Mouse (Mus musculus) neutrophil, adult 5-6 weeks (primary cell): ENCODE results near the gene Cdk14. TPM values are rescaled to one million over a fixed set of nuclear protein-coding genes. Genes with fewer than 3 reads are reported as not detected.

ENCODE experiments used
- ATAC-seq: fragments of 151-379, 151-347 bp; 2 replicates; pipeline ENCODE4 v1.8.0; 2017; ENCODE audit warnings: mild to moderate bottlenecking, moderate TSS enrichment; ENCODE audit not compliant: insufficient number of reproducible peaks, poor library complexity, low FRiP score, severe bottlenecking; ENCODE audit errors: extremely low read depth
- total RNA-seq: library from RNA; stranded (forward); fragments of 200-1000 nt; gene quantifications from 2 replicates; pipeline ENCODE4 v1.2.3, GENCODE M21; 2017

Cdk14 gene
- total RNA-seq, 1 experiment from 2014 or later, result 9.2 TPM

- no peak for ATAC-seq
Measured at GRCm38 (mm10) chr5:5283756-5284430, 136.2 kb downstream of the Cdk14 start.

DNA sequence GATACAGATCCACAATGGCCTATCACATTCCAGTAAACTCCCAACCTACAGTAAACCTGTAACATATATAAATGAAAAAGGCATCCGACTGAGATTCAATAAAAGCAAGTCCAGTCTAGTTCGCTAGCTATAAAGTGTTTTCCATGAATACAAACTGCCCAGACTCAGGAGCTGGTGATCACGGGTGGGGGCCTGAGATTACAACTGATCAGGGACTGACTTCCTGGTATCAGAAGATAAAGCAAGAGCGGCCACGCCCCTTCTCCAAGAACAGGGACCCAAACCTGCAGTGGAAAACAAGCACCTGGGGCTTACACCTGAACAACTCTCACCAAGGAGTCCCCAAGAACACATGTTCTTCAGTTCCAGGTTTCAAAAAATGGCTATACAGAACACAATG, 137.7 kb downstream of the Cdk14 start:
- no peak for ATAC-seq

GRCm38 (mm10) chr5:5275321-5275720, 144.8 kb downstream of the Cdk14 start:
- no peak for ATAC-seq

GRCm38 (mm10) chr5:5274318-5274717, 145.8 kb downstream of the Cdk14 start:
- ATAC-seq, result no peak

DNA sequence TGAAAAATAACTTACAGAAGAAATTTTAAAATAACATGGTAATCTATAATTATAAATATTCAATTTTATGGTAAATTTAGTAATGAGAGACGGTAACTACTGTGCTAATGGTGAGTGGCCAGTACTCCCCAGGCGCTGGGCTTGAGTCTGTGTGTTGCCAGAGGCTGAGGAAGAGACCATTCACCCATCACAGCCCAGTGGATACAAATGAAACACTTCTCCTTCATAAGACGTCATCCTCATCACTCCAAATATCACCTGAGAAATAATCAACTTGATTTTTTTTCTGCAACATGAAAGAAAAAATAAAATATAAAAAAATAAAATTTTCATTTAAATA, 153.4 kb downstream of the Cdk14 start:
- ATAC-seq, result no peak

GRCm38 (mm10) chr5:5265861-5266786, 154.0 kb downstream of the Cdk14 start:
- 0 out of 2 replicates have a peak, but pooled peaks have one; percentile 51 for ATAC-seq

DNA sequence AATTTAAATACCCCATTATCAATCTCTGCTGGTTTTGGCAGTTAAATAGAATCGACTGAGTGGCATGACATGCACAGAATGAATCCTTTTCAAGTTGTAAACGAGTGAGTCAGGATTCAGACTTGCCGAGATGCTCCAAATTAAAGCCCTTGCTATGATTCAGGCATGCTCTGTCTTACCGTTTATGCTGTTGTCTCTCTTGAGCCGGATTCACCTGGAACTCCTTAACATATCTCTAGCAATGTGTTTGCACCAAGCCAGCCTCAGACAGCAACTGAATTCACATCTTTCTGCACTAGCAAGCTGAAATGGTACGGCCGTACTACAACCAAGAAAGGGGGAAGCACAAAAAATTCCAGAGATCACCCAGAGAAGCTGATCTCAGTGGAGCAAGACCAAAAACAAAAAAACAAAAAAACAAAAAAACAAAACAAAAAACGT, 154.7 kb downstream of the Cdk14 start:
- no peak for ATAC-seq

GRCm38 (mm10) chr5:5264712-5265111, 155.4 kb downstream of the Cdk14 start:
- no peak for ATAC-seq

DNA sequence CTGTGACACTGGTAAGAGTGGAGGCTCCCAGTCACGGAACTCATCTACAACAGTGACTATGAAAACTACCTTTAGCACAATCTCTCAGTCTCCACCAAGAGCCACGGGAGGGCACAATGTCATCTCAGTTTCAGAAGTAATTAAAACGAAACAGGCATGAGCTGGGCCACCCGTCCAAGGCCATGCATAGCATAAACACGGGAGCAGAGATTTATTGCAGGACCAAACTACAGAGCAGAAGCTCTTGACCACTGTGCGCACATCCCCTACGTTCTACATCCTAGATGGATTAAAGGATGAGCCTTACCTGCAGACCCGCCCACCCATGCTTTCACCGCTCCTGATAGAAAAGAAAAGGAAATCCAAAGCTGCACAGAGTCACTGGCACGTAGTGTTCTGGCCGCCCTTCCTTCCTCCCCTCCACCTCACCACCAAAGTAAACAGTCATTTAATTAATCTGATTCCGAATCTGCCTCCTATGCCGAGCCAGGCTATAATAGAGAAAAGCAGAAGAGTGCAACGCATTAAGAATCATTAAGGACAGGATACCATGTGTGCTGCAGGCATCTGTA, 158.3 kb downstream of the Cdk14 start:
- no peak for ATAC-seq

- ATAC-seq, result no peak
Measured at GRCm38 (mm10) chr5:5260966-5261724, 159.0 kb downstream of the Cdk14 start.

GRCm38 (mm10) chr5:5260309-5260708, 159.8 kb downstream of the Cdk14 start:
- no peak for ATAC-seq

DNA sequence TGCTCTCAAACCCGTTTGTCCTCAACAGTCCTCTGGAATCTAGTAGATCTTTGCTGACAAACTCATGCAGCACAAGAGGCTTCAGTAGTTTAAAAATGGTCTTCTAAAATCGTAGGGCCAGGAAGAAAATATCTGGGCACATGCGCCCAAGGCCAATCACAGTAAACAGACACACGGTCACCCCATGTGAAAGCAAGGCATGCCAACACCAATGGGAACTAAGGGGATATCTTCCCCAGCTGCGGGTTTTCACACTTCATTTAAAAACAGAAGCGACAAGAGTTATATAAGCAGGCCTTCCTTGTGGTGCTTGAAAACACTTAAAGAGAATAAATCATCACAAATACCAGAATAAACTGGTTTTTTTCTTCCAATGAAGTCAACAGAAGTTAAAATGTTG, 165.7 kb downstream of the Cdk14 start:
- ATAC-seq, result no peak

- no peak for ATAC-seq
Measured at GRCm38 (mm10) chr5:5253177-5253576, 166.9 kb downstream of the Cdk14 start.

GRCm38 (mm10) chr5:5247671-5248070, 172.4 kb downstream of the Cdk14 start:
- ATAC-seq, result no peak

GRCm38 (mm10) chr5:5246534-5247175, 173.5 kb downstream of the Cdk14 start:
- ATAC-seq, result no peak

DNA sequence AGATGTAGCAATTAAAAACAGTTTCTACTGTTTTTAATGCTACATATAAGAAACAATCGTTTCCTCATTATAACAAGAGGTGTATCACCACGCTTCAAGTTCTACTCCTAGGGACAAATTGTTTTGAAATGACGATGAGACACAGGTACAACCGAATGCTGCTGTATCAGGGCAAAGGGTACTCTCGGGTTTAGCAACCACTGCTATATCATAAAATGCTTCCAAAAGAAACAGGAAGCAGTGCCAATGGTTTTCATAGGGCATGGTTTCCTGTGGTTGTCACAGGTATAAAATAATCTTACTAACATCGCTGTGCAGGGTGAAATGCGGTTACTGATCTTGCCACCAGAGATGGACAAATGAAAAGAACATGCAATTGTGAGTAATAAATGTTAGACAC, 174.9 kb downstream of the Cdk14 start:
- no peak for ATAC-seq

GRCm38 (mm10) chr5:5243648-5244047, 176.5 kb downstream of the Cdk14 start:
- no peak for ATAC-seq

DNA sequence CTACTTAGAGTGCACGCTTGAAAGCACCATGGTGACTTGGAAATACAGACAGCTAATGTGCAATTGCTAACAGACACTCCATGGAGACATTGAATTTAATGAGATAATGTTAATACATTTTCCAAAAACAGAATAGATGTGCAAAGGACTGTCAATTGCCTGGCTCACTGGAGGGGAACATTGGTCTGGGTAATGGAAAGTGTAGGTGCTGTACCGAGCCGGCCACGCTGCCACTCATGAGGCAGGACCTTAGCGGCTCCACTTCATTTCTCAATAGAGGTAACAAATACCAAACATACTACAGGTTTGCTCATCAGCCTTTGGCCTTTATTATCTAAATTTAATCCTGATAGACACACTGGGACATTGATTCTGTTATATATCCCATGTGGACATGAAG, 177.4 kb downstream of the Cdk14 start:
- ATAC-seq, result no peak

GRCm38 (mm10) chr5:5241088-5241487, 179.0 kb downstream of the Cdk14 start:
- no peak for ATAC-seq
